Mouse (Mus musculus): ENCODE data around the gene Cyb5r1.
A peak's percentile ranks its signal among the peaks of the same experiment; 100 is the strongest.

Gene Cyb5r1

DNA sequence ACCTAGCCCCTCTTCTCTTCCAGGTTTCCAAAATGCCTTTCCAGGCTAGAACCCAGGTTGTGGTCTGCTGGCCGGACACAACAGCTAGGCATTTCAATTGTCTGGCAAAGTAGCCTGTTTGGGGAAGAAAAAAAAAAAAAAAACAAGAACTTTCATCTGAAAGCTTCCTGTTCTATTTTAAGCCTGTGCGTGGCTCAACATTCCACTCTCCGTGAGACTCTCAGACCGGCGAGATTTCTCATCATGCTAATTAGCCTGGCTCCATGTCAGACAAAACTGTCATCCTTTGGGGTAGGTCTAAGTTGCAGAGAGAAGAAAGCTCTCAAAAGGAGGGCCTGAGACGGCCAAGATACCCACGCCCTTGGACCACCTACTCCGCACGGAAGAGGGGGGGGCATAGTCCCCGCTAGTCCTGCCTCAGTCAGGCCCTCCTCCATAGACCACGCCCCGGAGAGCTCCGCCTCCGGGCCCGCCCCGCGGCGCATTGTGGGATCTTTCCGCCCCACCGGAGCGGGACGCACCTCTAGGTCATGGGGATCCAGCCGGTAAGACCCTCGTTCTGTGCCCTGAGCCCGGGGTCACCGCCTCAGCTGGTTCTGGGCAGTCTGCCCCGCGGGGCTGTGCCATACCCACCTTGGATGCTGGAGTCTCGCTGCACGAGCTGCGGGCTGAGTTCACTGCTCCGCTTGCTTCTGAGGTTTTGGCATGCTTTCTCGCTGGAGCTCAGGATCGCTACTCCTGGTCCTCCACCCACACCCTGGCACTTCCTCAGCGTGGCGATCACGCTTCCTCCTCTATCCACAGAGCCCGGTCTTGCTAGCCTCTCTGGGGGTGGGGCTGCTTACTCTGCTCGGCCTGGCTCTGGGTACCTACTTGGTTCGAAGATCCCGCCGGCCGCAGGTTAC is at the start of gene Cyb5r1:
Cyb5r1 (plus strand) TSS at position 51 of the 905 bp plus-strand sequence.
- DNase-seq: peak; percentile 64 to 76

DNA sequence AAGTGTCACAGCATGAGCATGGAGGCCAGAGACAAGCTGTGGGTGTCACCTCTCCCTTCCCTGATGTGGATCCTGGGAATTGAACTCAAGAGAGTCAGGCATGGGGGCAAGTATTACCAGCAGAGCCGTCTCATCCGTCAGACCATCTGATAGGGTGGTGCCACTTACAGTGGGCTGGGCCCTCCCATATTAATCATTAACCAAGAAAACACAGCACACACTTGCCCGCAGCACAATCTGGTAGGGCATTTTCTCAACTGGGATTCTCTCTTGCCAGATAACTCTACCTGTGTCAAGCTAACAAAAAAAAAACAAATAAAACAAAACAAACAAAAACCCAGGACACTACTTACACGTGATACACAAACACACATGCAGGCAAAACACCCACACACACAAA is 47.9 kb upstream of the Cyb5r1 start:
- no peak for DNase-seq

DNA sequence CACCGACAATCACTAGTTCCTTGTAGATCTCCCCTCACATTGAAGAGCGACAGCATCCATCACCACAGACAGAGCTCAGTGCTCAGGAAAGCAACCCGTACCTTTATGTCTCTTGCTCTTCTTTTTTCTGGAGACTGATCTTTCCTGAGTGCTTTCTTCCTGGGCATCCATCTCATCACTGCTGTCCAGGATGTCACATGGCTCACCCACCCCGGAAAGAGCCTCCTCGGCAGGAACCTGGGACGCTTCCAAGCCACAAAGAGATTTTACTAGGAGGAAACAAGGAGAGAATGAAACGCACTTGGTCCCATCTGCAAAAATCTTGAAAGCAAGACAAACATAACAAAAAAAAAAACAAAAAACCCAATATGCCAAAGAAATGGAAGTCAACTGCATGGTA is 44.7 kb upstream of the Cyb5r1 start:
- DNase-seq: no peak

DNA sequence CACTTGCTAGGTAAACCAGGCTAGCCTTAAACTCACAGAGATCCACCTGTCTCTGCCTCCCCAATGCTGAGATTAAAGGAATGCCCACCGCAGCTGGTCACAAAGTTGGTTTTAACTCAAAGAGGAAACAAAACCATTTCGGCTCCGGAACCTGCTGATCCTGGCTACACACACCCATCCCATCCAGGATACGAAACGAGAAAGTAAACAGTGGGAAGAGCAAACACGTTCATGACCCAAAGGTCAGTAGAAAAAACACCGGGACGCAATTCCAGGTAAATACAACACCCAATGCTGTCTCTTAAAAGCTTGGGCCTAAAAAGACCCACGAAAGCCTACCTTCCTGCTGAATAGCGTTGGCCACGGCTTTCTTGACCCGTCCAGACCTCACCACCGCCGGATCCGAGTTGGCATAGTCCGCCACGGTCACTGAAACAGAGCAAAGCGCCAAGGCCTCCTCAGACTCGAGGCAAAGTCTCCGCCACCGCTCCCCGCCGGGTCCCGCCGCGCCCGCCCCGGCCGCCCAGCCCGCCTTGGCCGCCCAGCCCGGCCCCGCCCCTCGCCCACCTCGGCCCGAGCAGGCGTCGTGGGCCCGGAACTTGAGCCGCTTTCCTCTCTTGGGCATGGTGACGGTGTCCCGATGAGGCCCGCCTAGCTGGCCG is 44.0 kb upstream of the Cyb5r1 start:
- DNase-seq: no peak

DNA sequence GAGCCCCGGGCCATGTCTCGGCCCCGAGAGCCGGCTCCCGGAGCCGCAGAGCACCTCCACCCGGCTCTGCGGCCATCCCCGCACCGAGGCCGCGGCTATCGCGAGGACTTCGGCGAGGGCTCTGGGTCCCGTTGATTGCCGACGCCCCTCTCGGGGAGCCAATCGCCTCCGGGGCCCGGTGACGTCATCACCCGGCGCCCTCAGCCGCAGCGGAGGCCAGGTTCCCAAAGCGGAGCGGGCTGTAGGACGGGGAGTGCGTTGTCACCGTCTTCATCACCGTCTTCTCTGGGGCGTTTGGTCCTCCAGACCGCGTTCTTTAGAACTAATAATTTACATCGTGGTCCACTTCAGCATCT is 43.5 kb upstream of the Cyb5r1 start, which contains the start of gene Tmem183a:
Tmem183a (minus strand) TSS at position 123 of the 356 bp plus-strand sequence.
- DNase-seq: peak; percentile 98 to 99

DNA sequence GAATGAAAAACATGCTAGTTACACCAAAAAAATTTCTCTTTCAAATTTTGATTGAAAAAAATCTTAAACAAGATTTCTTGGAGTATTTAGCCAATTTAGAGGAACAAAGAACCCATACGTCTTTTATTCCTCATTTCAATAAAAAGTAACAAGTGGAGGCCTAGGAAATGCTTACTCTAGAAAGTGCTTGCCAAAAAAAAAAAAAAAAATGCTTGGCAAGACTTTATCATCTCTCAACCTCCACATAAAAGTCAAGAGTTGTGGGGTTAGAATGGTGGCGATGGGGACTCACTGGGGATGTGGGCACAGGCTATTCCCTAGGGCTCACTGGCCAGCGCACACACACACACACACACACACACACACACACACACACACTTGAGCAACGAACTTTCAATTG is 42.2 kb upstream of the Cyb5r1 start:
- DNase-seq: no peak

DNA sequence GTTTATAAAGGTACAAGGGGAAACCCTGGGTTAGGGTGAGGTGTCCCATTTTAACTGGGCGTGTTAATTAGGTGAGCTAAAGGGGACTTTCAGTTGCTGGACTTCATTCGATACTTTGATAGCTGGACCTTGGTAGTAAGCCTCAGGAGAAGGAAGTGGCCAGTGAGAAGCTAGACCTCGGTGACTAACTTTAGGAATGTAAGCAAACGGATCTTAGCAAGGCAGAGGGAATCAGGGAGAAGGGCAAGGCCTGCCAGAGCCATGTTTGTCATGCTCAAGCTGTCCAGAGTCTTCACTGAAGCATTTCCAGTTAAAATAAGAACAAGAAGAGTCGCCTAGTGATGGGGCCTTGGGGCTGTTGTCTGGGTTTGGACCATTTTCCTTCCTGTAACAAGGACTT is 39.9 kb upstream of the Cyb5r1 start:
- DNase-seq: no peak

DNA sequence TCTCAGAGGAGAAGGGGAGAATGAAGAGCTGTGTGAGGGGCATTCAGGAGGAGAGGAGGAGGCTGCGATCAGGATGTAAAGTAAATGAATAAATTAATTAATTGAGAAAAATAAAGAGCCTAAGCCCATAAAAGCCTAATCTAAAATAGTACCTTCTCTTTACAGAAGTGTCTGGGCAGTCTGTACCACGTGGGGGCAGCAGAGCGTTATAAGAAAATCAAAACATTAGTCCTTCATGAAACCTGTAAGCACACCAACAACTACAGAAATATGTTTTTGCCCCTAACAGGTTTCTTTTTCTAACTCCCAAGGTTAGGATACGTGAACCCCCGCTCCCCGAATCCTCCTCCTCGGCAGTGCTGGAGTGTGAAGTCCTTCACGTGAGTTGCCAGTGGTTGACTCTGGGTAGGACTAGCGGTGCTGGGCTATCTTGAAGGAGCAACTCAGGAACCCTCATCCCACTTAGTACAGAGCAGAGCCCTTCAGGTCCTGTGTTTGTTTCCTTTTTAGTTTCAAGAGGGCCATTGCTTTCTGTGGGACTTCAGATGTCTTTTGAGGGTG is 36.5 kb upstream of the Cyb5r1 start:
- peak; percentile 70 to 81 for DNase-seq

DNA sequence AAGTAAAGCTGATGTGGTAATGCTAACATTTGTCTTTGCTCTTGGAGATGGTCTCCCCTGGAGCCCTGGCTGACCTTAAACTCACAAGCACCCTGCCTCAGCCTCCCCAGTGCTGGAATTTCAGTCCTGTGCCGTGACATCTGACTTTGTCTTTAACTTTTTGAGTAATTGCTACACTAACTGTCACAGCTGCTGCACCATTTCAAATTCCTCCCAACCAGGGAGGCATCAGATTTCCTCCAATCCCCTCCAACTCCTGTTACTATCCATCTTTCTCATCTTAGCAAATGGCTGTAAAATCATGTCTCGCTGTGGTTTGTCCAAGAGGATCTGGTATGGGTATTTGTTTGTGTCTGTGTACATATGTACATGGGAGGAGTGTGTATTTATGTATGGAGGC is 31.2 kb upstream of the Cyb5r1 start:
- DNase-seq: no peak

DNA sequence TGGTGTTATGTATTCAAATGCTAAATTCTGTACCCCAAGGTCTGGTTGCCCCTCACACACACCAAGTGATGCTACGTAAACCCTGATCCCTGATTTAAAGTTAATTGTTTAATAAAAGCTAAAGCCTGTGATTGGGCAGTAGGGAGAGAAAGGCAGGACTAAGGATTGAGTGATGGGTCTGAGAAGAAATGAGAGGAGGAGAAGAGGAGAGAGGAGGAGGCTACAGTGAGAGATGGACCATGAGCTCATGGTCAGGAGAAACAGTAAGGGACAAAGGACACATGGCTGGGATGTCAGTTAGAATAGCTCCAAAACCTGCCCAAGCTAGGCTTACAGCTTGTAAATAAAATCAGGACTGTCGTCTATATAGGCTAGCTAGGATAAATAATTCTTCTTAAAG is 24.3 kb upstream of the Cyb5r1 start:
- no peak for DNase-seq

DNA sequence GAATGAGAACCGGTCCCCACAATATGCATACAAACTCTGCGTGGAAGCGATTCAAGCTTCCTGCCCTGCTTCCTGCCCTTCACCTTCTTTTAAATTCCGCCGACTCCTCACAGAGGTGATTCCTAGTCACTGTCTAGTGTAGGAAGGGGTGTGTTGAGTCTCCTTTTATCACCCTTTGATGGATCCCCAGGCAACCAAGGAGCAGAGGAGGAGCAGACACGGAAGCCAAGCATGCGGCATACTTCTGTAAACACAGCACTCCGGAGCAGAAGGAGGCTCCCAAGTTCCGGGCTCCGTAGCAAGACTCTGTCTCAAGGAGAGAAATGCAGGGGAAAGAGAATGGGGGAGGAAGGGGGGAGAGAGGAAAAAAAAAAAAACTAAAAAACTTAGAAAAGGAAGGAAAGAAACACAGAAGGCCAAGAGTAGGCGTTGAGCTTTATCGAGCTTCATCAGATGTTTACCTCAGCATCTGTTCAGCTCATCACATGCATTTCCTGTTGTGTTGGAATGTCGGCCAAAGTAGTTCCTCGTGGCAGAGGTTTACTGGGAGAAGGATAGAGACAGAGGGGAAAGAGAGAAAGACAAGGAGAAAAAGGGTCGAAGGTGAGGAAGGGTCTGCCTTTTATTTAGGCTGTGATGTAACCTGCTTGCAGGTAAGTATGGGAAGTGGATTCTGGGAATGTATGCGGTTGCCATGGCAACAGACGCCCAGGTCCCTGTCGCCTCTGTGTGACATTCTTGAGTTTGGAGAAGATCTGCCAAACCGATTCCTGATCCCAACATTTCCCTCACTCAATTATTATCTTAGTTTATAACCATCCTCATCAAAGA is 23.3 kb upstream of the Cyb5r1 start:
- DNase-seq: peak in 1 of 2 experiments; percentile 10

DNA sequence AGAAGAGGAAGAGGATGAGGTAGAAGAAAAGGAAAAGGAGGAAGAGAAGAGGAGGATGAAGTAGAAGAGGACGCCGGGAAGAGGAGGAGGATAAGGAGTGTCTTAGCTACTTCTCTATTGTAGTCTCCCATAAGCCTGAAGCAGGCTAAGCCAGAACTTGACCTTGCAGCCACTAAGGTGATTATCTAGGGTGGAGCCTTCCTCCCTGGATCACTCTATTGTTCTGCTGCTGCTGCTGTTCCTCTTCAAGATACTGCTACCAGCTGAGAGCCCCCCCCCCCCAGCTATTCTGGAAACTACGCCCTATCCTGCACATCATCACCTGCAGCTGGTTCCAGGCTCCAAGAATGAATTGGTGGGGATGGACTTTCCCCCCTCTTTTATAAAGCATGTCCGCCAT is 20.8 kb upstream of the Cyb5r1 start:
- no peak for DNase-seq

DNA sequence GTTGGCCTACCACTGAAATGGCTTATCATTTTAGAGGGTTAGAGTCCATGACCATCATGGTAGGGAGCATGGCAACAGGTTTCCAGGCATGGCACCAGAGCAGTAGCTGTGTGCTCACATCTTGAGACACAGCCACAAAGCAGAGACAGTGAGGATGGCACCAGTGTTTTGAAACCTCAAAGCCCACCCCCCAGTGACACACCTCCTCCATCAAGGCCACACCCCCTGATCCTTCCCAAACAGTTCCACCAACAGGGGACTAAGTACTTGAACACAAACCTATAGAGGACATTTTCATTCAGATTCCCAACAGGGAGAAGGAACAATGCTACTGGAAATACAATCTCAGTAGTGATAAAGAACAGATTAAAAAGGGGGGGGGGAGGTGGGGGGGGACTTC is 20.2 kb upstream of the Cyb5r1 start:
- DNase-seq: no peak

DNA sequence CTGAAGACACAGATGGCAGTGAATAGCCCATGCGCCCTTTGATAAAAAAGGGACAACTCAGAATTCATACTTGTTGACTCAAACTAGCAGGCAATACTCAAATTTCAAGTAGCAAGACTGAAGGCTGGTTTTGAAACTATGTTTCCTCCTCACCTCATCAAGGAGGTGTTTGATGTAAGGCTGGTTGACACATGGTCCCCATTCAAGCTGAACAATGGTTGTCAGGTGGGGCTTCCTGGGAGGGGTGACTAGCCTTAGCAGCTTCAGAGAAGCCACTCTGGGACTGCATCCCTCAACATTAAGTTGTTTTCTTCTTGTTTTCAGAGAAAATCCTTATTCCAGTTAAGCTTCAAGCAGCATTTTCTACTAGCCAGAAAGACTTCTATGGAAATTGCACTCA is 19.7 kb upstream of the Cyb5r1 start, which contains the start of gene 4933406M09Rik:
4933406M09Rik (plus strand) TSS at position 275 of the 400 bp plus-strand sequence.
- no peak for DNase-seq

DNA sequence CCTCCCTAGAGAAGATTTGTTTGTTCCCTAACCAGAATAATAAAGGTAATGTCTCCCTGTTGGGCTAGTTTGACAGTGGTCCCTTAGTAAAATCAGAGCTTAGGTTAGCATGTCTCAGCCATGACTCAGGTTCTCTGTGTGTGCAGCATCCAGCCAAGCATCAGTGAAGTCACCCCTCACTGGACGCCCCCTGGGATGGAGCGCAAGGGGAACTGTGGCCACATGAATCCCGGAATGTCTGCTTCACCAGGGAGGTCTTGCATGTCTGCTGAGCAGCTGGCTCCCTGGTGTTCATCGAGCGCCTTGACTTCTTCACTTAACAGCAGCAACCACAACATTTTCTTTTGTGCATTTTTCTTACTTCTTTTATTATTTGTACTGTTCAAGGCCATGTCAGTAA is 11.5 kb upstream of the Cyb5r1 start:
- no peak for DNase-seq

DNA sequence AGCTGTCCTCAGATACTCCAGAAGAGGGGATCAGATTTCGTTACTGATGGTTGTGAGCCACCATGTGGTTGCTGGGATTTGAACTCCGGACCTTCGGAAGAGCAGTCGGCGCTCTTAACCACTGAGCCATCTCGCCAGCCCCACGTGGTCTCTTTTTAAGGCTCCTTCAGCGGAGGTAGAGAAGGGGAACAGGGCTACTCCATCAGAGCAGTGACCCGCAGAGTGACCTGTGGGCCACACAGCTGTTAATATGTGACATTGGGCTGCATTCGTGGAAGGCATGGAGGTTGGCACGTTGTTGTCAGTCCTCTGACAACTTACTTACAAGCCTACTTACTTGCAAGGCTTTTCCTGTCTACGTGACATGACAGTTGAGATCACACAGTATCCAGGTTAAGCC is 7.1 kb upstream of the Cyb5r1 start:
- DNase-seq: no peak

DNA sequence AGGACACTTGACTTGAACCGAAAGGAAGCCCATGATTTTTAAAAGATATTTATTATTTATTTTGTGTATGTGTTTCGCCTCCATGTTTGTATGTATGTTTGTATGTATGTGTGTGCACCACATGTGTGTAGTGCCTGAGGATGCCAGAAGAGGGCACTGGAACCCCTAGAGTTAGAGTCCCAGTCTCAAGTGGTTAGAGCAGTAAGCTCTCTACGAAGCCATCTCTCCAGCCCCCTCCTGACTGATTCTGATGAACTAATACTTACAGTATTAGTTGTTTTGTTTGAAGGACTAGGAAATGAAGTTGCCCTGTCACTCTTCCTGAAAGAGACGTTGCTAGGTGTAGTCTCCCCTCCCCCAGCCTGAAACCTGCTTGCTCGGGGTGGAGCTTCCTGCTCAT is 5.6 kb upstream of the Cyb5r1 start:
- DNase-seq: peak in 1 of 2 experiments; percentile 24

DNA sequence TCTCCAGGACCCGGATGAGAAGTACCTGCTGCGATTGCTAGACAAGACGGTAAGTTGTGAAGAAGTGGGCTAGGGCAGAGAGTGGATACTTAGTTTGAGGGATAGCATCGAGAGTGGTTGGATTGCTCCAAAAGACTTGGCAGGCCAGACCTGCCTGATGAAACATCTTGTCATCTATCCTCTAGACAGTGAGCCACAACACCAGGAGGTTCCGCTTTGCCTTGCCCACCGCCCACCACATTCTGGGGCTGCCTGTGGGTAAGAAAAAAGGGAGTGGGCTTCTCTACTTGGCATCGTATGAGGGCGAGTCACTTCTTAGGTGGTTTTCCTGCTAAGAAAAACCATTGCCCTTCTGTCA is 1.0 kb downstream of the Cyb5r1 start:
- no peak for DNase-seq

DNA sequence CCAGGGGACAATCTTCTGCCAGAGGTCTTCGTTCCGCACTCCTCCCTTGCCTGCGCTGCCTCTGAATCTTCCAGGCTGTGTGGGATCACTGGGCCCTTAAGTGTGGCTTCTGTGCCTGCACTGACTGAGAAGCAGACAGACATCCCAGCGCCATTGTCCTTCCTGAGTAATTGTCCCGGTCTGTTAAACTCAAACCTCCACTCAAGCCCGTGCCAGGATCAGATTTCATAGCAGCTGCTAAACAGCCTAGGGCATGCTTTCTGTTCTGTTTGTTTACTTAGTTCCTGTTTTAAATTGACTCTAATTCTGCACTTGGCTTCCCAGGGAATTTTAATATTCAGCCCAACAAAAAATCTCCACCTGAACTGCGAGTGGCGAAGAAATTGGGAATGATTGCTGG is 2.7 kb downstream of the Cyb5r1 start:
- DNase-seq: no peak

DNA sequence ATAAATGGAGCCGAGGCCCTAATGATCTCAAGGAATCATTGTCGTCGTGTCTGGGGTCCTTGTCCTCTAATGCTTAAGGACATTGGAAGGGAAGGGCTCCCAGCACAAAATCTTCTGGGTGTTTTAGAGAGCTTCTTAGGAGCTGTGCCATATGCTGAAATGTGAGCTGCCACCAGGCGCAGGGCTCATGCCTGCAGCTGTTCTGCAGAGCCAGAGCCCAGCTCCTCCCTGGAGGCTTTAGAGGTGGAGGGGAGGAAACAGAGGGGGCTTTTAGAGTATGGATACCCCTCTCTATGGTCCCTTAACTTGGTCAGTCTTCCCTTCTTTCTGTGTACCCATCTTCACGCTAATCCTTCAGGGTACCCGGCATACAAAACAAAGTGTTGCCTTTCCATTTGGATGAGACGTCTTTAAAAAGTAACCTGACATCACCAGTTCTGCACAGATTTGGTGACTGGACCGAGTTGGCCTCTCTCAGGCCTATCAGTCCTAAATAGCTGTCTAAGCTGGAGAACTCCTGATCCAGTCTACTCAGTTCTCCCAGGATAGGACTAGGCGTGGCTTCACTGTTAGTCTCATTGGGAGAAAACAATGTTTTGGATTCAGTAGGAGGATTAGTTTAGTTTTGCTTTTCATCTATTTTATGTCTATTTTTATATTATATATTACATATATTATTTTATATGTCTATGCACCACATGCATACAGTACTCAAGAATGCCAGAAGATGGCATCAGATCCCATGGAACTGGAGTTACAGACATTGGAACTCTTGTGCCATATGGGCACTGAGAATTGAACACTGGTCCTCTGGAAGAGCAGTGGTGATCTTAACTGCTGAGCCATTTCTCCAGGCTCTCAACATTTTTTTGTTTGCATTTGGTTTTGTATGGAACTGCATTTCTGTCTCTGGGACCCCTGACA is 6.6 kb downstream of the Cyb5r1 start:
- DNase-seq: no peak

DNA sequence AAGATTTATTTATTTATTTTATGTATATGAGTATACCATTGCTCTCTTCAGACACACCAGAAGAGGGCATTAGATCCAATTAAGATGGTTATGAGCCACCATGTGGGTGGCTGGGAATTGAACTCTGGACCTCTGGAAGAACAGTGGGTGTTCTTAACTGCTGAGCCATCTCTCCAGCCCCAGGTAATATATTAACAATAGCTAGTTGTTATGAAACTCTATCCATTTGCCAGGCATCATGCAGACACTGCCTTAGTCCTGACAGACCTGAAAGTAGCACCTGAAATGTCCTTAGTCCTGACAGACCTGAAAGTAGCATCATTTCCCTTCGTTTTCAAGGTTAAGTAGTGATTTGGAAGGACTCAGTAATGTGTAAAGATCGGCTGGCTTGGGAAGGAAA is 8.7 kb downstream of the Cyb5r1 start:
- no peak for DNase-seq

Measured in cerebellum, postnatal 14 days (tissue).